Mouse (Mus musculus) myocyte (in vitro differentiated cells): ENCODE measurements at regions not wholly inside any gene's neighbourhood (a gene's known extent, or its start where the extent isn't known, plus 50 kb on each side); places are given as distances from the start of the nearest gene placed in this dataset.

Source experiments
- CEBPB ChIP-seq: IDR thresholded peaks from 2 replicates; pipeline ENCODE4 v1.6.1; 2011; ENCODE audit warnings: mild to moderate bottlenecking, moderate library complexity; ENCODE audit not compliant: poor library complexity, insufficient read depth, severe bottlenecking
- E2F4 ChIP-seq: IDR thresholded peaks from one replicate; pipeline ENCODE4 v1.6.1; 2011; ENCODE audit warnings: mild to moderate bottlenecking, control low read depth, moderate library complexity; ENCODE audit not compliant: insufficient read depth
- POLR2A ChIP-seq: IDR thresholded peaks from one replicate; pipeline ENCODE4 v1.6.1; 2011; ENCODE audit warnings: low read depth, mild to moderate bottlenecking, control low read depth, moderate library complexity; ENCODE audit not compliant: insufficient read length

GRCm38 (mm10) chr8:8367282-8367871, 293.7 kb downstream of the Efnb2 start:
- TF ChIP-seq E2F4 (no peak), POLR2A (no peak), CEBPB (no peak)
